Mouse (Mus musculus): ENCODE data around the gene Ssbp4. TPM values are rescaled to one million over a fixed set of nuclear protein-coding genes. Genes with fewer than 3 reads are reported as not detected.

Ssbp4 gene
- polyA plus RNA-seq, 1 experiment = 133 TPM

GRCm38 (mm10) chr8:70574302-70574701, 34.4 kb downstream of the Ssbp4 start:
- H3K79me2 ChIP-seq (ENCODE audit: control insufficient read depth, insufficient read depth) = peaks cover 4% of the 10 kb centered on the region
- no peak overlapping the region for H3K4me3 ChIP-seq
- no peaks in the 10 kb centered on the region for H3K27me3 ChIP-seq (ENCODE audit: control insufficient read depth, insufficient read depth, insufficient read length)
- TF ChIP-seq USF1 (IDR thresholded peaks at IDR 0.05; ENCODE audit: low read depth) (no peak), TCF3 (IDR thresholded peaks at IDR 0.05; ENCODE audit: insufficient read length, low read depth) (no peak), POLR2A (IDR thresholded peaks at IDR 0.05; ENCODE audit: insufficient read length, low read depth) (no peak), MYOD1 (IDR thresholded peaks at IDR 0.05; ENCODE audit: control insufficient read depth in 1 of 3, insufficient read length in 2 of 3, low read depth in 2 of 3) (no peak), CEBPB (IDR thresholded peaks at IDR 0.05; ENCODE audit: insufficient read depth, poor library complexity, severe bottlenecking) (no peak), REST (IDR thresholded peaks at IDR 0.05; ENCODE audit: insufficient read depth, insufficient read length) (no peak), MAX (IDR thresholded peaks at IDR 0.05; ENCODE audit: low read depth) (no peak), E2F4 (IDR thresholded peaks at IDR 0.05; ENCODE audit: insufficient read depth) (no peak), SRF (IDR thresholded peaks at IDR 0.05; ENCODE audit: control insufficient read depth, insufficient read length, low read depth) (no peak), MYOG (IDR thresholded peaks at IDR 0.05; ENCODE audit: control insufficient read depth in 1 of 3, insufficient read depth in 1 of 3, insufficient read length in 2 of 3, low read depth in 2 of 3) (no peak), POLR2AphosphoS2 (IDR thresholded peaks at IDR 0.05; ENCODE audit: insufficient read length, low read depth) (no peak), TCF12 (IDR thresholded peaks at IDR 0.05; ENCODE audit: insufficient read depth, poor library complexity, severe bottlenecking) (no peak)
- H3K4me2 ChIP-seq (ENCODE audit: low read depth) = no peak overlapping the region
- no peak overlapping the region for H3ac ChIP-seq (ENCODE audit: control insufficient read depth, insufficient read length)
- peaks cover 6% of the 10 kb centered on the region for H3K36me3 ChIP-seq (ENCODE audit: control insufficient read depth, insufficient read depth)

- no peaks in the 10 kb centered on the region for H3K27me3 ChIP-seq (ENCODE audit: control insufficient read depth, insufficient read depth, insufficient read length)
- H3ac ChIP-seq (ENCODE audit: control insufficient read depth, insufficient read length) = no peak overlapping the region
- H3K4me2 ChIP-seq (ENCODE audit: low read depth) = no peak overlapping the region
- H3K4me3 ChIP-seq = no peak overlapping the region
- TF ChIP-seq MYOG (IDR thresholded peaks at IDR 0.05; ENCODE audit: control insufficient read depth in 1 of 3, insufficient read depth in 1 of 3, insufficient read length in 2 of 3, low read depth in 2 of 3) (peak in 2 of 3 experiments; percentile 24 to 58), SRF (IDR thresholded peaks at IDR 0.05; ENCODE audit: control insufficient read depth, insufficient read length, low read depth) (peak; percentile 24), MYOD1 (IDR thresholded peaks at IDR 0.05; ENCODE audit: control insufficient read depth in 1 of 3, insufficient read length in 2 of 3, low read depth in 2 of 3) (peak in 1 of 3 experiments; percentile 75), MAX (IDR thresholded peaks at IDR 0.05; ENCODE audit: low read depth) (no peak)
- H3K79me2 ChIP-seq (ENCODE audit: control insufficient read depth, insufficient read depth) = peaks cover 7% of the 10 kb centered on the region
- peaks cover 6% of the 10 kb centered on the region for H3K36me3 ChIP-seq (ENCODE audit: control insufficient read depth, insufficient read depth)
Measured at GRCm38 (mm10) chr8:70570990-70571389, 37.7 kb downstream of the Ssbp4 start.

GRCm38 (mm10) chr8:70570360-70570759, 38.3 kb downstream of the Ssbp4 start:
- TF ChIP-seq POLR2AphosphoS2 (IDR thresholded peaks at IDR 0.05; ENCODE audit: insufficient read length, low read depth) (no peak), MYOD1 (IDR thresholded peaks at IDR 0.05; ENCODE audit: control insufficient read depth in 1 of 3, insufficient read length in 2 of 3, low read depth in 2 of 3) (peak in 2 of 3 experiments; percentile 26 to 59), MYOG (IDR thresholded peaks at IDR 0.05; ENCODE audit: control insufficient read depth in 1 of 3, insufficient read depth in 1 of 3, insufficient read length in 2 of 3, low read depth in 2 of 3) (peak in 2 of 3 experiments; percentile 32 to 35), TCF3 (IDR thresholded peaks at IDR 0.05; ENCODE audit: insufficient read length, low read depth) (peak; percentile 22)
- Histone ChIP-seq H3K27me3 (ENCODE audit: control insufficient read depth, insufficient read depth, insufficient read length) (no peaks in the 10 kb centered on the region), H3K79me2 (ENCODE audit: control insufficient read depth, insufficient read depth) (peaks cover 7% of the 10 kb centered on the region), H3ac (ENCODE audit: control insufficient read depth, insufficient read length) (no peak overlapping the region), H3K4me2 (ENCODE audit: low read depth) (no peak overlapping the region), H3K36me3 (ENCODE audit: control insufficient read depth, insufficient read depth) (peaks cover 6% of the 10 kb centered on the region), H3K4me3 (no peak overlapping the region)

- no peak overlapping the region for H3K4me3 ChIP-seq
- peak overlapping the region; percentile 18 for H3K4me2 ChIP-seq (ENCODE audit: low read depth)
- TF ChIP-seq USF1 (IDR thresholded peaks at IDR 0.05; ENCODE audit: low read depth) = no peak
- peak in 1 of 3 experiments; percentile 31 for TF ChIP-seq MYOG (IDR thresholded peaks at IDR 0.05; ENCODE audit: control insufficient read depth in 1 of 3, insufficient read depth in 1 of 3, insufficient read length in 2 of 3, low read depth in 2 of 3)
- peak in 1 of 3 experiments; percentile 67 for TF ChIP-seq MYOD1 (IDR thresholded peaks at IDR 0.05; ENCODE audit: control insufficient read depth in 1 of 3, insufficient read length in 2 of 3, low read depth in 2 of 3)
Measured at GRCm38 (mm10) chr8:70565561-70565960, 43.1 kb downstream of the Ssbp4 start.

GRCm38 (mm10) chr8:70564696-70565235, 43.9 kb downstream of the Ssbp4 start:
- Histone ChIP-seq H3K4me2 (ENCODE audit: low read depth) (no peak overlapping the region), H3K79me2 (ENCODE audit: control insufficient read depth, insufficient read depth) (peaks cover 26% of the 10 kb centered on the region), H3K4me3 (no peak overlapping the region), H3K27me3 (ENCODE audit: control insufficient read depth, insufficient read depth, insufficient read length) (no peaks in the 10 kb centered on the region), H3K36me3 (ENCODE audit: control insufficient read depth, insufficient read depth) (no peaks in the 10 kb centered on the region), H3ac (ENCODE audit: control insufficient read depth, insufficient read length) (no peak overlapping the region)
- no peak for TF ChIP-seq MAX (IDR thresholded peaks at IDR 0.05; ENCODE audit: low read depth)

More at GRCm38 (mm10) chr8:70565561-70565960, 43.1 kb downstream of the Ssbp4 start:
- no peaks in the 10 kb centered on the region for H3K36me3 ChIP-seq (ENCODE audit: control insufficient read depth, insufficient read depth)
- no peaks in the 10 kb centered on the region for H3K27me3 ChIP-seq (ENCODE audit: control insufficient read depth, insufficient read depth, insufficient read length)
- peaks cover 19% of the 10 kb centered on the region for H3K79me2 ChIP-seq (ENCODE audit: control insufficient read depth, insufficient read depth)
- no peak overlapping the region for H3ac ChIP-seq (ENCODE audit: control insufficient read depth, insufficient read length)

All from myocyte (in vitro differentiated cells).